Mouse (Mus musculus) intestine, postnatal 0 days (tissue): ENCODE measurements around the gene Catsper2. TPM values are rescaled to one million over a fixed set of nuclear protein-coding genes. Genes with fewer than 3 reads are reported as not detected.

Experiments used
- ATAC-seq: fragments of 200-750 bp; cut with Nextera tagmentation; 2 replicates; pipeline ENCODE4 v1.8.0; 2017; ENCODE audit warnings: mild to moderate bottlenecking, moderate TSS enrichment, moderate library complexity
- H3K27ac ChIP-seq: fragments of 300-500 bp; sonication (generic); 2 replicates; pipeline ENCODE4 v1.5.1; 2014; ENCODE audit warnings: mild to moderate bottlenecking, low read depth, low read length, moderate library complexity
- H3K27me3 ChIP-seq: fragments of 300-500 bp; sonication (generic); replicated peaks from 2 replicates; pipeline ENCODE4 v1.6.1; 2014; ENCODE audit warnings: low read length, mixed read lengths; ENCODE audit not compliant: control insufficient read depth, insufficient read depth
- H3K36me3 ChIP-seq: fragments of 300-500 bp; sonication (generic); 2 replicates; pipeline ENCODE4 v1.6.1; 2014; ENCODE audit warnings: mild to moderate bottlenecking, moderate library complexity; ENCODE audit not compliant: control insufficient read depth, insufficient read depth
- H3K4me1 ChIP-seq: fragments of 300-500 bp; sonication (generic); replicated peaks from 2 replicates; pipeline ENCODE4 v1.6.1; 2014; ENCODE audit warnings: antibody characterized with exemption, low read length, mixed read lengths; ENCODE audit not compliant: control insufficient read depth, insufficient read depth
- H3K4me2 ChIP-seq: fragments of 300-500 bp; sonication (generic); replicated peaks from 2 replicates; pipeline ENCODE4 v1.6.1; 2014; ENCODE audit warnings: low read depth, mild to moderate bottlenecking, moderate library complexity
- H3K4me3 ChIP-seq: fragments of 300-500 bp; sonication (generic); 2 replicates; pipeline ENCODE4 v1.5.1; 2014; ENCODE audit warnings: low read depth, low read length
- H3K9ac ChIP-seq: fragments of 300-500 bp; sonication (generic); 2 replicates; pipeline ENCODE4 v1.6.1; 2014; ENCODE audit warnings: mild to moderate bottlenecking, low read depth, low read length
- H3K9me3 ChIP-seq: fragments of 300-500 bp; sonication (generic); 2 replicates; pipeline ENCODE4 v1.6.1; 2016; ENCODE audit warnings: mixed run types; ENCODE audit not compliant: control insufficient read depth
- CTCF ChIP-seq: sonication (generic); IDR thresholded peaks from 2 replicates; pipeline ENCODE4 v1.5.1; 2016; ENCODE audit warnings: low read depth, mild to moderate bottlenecking, control low read depth, antibody characterized with exemption, moderate library complexity
- WGBS: fragments of 180-500 bp; shearing (Covaris S2); extraction: QIAGEN DNeasy Blood & Tissue Kit; methylation state at CpG from one replicate; pipeline ENCODE4 v1.1.7; 2014; 5-methylcytosine and 5-hydroxymethylcytosine counted together
- polyA plus RNA-seq: library from polyadenylated mRNA; unstranded; fragments of >200 nt; fragmentation: Nextera tagmentation; extraction: Ambion mirVana; gene quantifications from 2 replicates; pipeline ENCODE4 v1.2.1, GENCODE M21; 2015

Gene Catsper2
- polyA plus RNA-seq, 1 experiment from 2014 or later = 1.6 TPM

- H3K4me3 ChIP-seq = no peak overlapping the region
- ATAC-seq = no peak
- 69% methylated on average over 4 of the region's 4 CpGs for WGBS
- H3K9ac ChIP-seq = no peak overlapping the region
- 0 out of 2 replicates have a peak, but pooled peaks cover 2% of the 10 kb centered on the region for H3K4me1 ChIP-seq
- H3K27ac ChIP-seq = no peak overlapping the region; the same call in 1 of the 2 replicates
- no peaks in the 10 kb centered on the region for H3K27me3 ChIP-seq
- no peak overlapping the region for H3K4me2 ChIP-seq
- peaks cover 23% of the 10 kb centered on the region for H3K36me3 ChIP-seq
- H3K9me3 ChIP-seq = no peaks in the 10 kb centered on the region
- TF ChIP-seq CTCF = no peak
These were observed 38.8 kb upstream of the Catsper2 start for GRCm38 (mm10) chr2:121452361-121452760.

GRCm38 (mm10) chr2:121450093-121450492 lies 36.5 kb upstream of the Catsper2 start:
- peak; percentile 1 for ATAC-seq
- H3K27ac ChIP-seq = peak overlapping the region; percentile 99

DNA sequence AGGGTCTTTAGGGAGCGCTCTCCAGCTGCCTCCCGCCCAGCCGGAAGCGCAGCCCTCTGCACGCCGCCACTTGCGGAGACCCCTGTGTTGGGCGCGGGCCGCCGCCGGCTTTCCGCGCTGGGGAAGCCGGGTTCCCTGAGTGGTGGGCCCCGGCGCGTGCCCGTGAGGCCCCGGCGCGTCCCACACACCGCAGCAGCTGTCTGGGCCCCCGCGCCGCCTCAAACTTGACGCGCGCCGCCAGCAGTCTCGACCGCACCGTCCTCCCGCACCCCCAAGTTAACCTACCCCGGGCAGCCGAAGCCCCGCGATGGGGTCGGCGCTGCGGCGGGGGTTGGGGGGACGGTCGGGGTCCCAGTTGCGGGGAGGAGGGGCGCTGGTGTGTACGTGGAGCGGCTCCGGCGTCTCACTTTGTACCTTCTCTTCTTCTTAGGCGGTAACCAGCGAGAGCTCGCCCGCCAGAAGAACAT lies 36.0 kb upstream of the Catsper2 start:
- peak overlapping the region; percentile 79 for H3K4me2 ChIP-seq
- peak; percentile 7 for ATAC-seq
- peak overlapping the region; percentile 99 for H3K27ac ChIP-seq
- H3K4me3 ChIP-seq = peak overlapping the region; percentile 100
- no peak for TF ChIP-seq CTCF
- under 1% methylated on average over 54 of the region's 54 CpGs for WGBS
- H3K27me3 ChIP-seq = no peaks in the 10 kb centered on the region
- peaks cover 23% of the 10 kb centered on the region for H3K36me3 ChIP-seq
- peak overlapping the region; percentile 100 for H3K9ac ChIP-seq
- no peaks in the 10 kb centered on the region for H3K9me3 ChIP-seq
- no peaks in the 10 kb centered on the region for H3K4me1 ChIP-seq

More at GRCm38 (mm10) chr2:121450093-121450492, 36.5 kb upstream of the Catsper2 start:
- 0% methylated on average over 7 of the region's 7 CpGs for WGBS
- H3K4me3 ChIP-seq = peak overlapping the region; percentile 100
- H3K27me3 ChIP-seq = no peaks in the 10 kb centered on the region
- no peaks in the 10 kb centered on the region for H3K9me3 ChIP-seq
- peak overlapping the region; percentile 100 for H3K9ac ChIP-seq
- peak overlapping the region; percentile 79 for H3K4me2 ChIP-seq
- peaks cover 23% of the 10 kb centered on the region for H3K36me3 ChIP-seq
- TF ChIP-seq CTCF = 0 out of 2 replicates have a peak, but pooled peaks have one; percentile 15
- H3K4me1 ChIP-seq = no peaks in the 10 kb centered on the region

DNA sequence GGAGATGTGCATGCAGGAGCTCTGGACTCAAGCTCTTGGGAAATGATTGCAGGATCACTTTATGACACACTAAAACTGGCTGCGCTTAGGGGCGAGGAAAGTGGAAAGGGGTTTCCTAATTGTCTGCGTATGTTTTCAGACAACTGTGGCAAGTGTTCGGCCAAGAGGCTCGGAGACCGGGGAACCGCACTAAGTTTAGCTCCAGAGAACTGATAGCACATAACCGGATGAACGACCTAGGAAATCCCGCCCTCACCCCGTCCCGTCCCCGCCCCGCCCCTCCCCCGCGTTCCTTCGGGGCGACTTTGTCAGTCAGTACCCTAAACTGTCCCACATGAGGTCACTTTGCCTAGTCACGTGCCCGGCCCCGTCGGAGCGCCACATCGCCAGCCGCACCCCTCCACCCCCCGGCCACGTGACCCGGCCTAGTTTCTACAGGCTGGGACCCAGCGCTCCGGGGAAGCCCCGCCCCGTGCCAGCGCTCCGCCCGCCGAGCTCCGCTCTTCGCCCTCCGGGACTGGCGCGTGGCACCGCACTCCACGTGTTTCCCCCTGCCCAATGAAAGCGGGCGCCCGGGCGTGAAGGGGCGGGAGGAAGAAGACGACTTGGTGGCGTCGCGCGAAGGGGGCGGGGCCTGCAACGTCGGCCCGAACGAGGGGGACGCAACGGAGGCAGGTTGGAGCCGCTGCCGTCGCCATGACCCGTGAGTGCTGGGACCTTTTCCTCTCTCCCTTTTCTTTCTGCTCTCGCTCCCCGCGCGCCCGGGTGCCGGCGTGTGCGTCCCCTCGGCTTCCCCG lies 35.3 kb upstream of the Catsper2 start, which contains the start of gene Serf2:
Serf2 (plus strand) TSS at position 457 of the 797 bp plus-strand sequence.
- WGBS = under 1% methylated on average over 65 of the region's 74 CpGs
- no peaks in the 10 kb centered on the region for H3K9me3 ChIP-seq

DNA sequence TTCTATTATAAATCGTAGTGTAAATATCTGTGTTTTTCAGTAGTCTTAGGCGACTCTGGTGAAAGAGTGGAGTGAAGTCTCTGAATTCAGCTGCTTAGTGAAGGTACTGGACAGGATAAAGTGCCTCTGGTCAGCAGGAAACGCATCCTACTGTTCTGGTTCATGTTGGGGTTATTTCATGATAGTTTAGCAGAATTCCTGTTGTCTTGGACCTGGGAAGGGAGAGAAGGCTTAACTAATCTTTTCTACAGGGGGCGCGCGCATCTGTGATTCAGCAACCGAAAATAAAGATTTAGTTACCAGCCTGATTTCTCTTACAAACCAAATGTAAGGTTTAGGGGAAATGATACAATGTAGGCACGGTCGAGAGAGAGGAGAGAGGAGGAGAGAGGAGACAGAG lies 34.5 kb upstream of the Catsper2 start:
- Histone ChIP-seq H3K4me3 (peak overlapping the region; percentile 100), H3K4me1 (no peaks in the 10 kb centered on the region), H3K9me3 (no peaks in the 10 kb centered on the region), H3K27me3 (no peaks in the 10 kb centered on the region), H3K27ac (peak overlapping the region; percentile 91), H3K4me2 (peak overlapping the region; percentile 79), H3K9ac (peak overlapping the region; percentile 57; the same call in 1 of the 2 replicates), H3K36me3 (peaks cover 14% of the 10 kb centered on the region)
- ATAC-seq = no peak
- peak; percentile 63 for TF ChIP-seq CTCF
- WGBS = 13% methylated on average over 9 of the region's 9 CpGs

More for the DNA sequence above, 35.3 kb upstream of the Catsper2 start, which contains the start of gene Serf2:
- peak within 1 kb of the TSS; percentile 100 for H3K9ac ChIP-seq
- H3K27ac ChIP-seq = peak within 1 kb of the TSS; percentile 99
- peak within 1 kb of the TSS; percentile 79 for H3K4me2 ChIP-seq
- peak within 1 kb of the TSS; percentile 100 for H3K4me3 ChIP-seq
- H3K36me3 ChIP-seq = peaks cover 22% of the 10 kb centered on the region
- no peaks in the 10 kb centered on the region for H3K4me1 ChIP-seq
- no peak for TF ChIP-seq CTCF
- no peaks in the 10 kb centered on the region for H3K27me3 ChIP-seq
- peak; percentile 98 for ATAC-seq

GRCm38 (mm10) chr2:121447006-121447405 lies 33.4 kb upstream of the Catsper2 start:
- Histone ChIP-seq H3K4me2 (no peak overlapping the region), H3K4me1 (no peaks in the 10 kb centered on the region), H3K27me3 (no peaks in the 10 kb centered on the region), H3K9me3 (no peaks in the 10 kb centered on the region), H3K27ac (no peak overlapping the region), H3K4me3 (no peak overlapping the region), H3K9ac (no peak overlapping the region), H3K36me3 (peaks cover 5% of the 10 kb centered on the region)
- WGBS = 79% methylated on average over 3 of the region's 3 CpGs
- ATAC-seq = no peak
- TF ChIP-seq CTCF = no peak
